Mouse (Mus musculus) kidney, postnatal 0 days (tissue): ENCODE results near the gene Slc25a33. TPM values are rescaled to one million over a fixed set of nuclear protein-coding genes. Genes with fewer than 3 reads are reported as not detected.

ENCODE experiments used
- ATAC-seq: fragments of 200-750 bp; cut with Nextera tagmentation; replicated peaks from 2 replicates; pipeline ENCODE4 v1.8.0; 2017; ENCODE audit warnings: low read depth, moderate number of reproducible peaks, moderate TSS enrichment, moderate library complexity; ENCODE audit not compliant: low FRiP score
- DNase-seq: peaks from one replicate; pipeline ENCODE4 v3.0.0-alpha.2; 2016; ENCODE audit warnings: low spot score
- H3K27ac ChIP-seq: fragments of 300-500 bp; sonication (generic); 2 replicates; pipeline ENCODE4 v1.5.1; 2014; ENCODE audit warnings: mild to moderate bottlenecking
- H3K27me3 ChIP-seq: fragments of 300-500 bp; sonication (generic); 2 replicates; pipeline ENCODE4 v1.6.1; 2014; ENCODE audit warnings: low read length, mixed read lengths; ENCODE audit not compliant: insufficient read depth
- H3K36me3 ChIP-seq: fragments of 300-500 bp; sonication (generic); 2 replicates; pipeline ENCODE4 v1.6.1; 2014; ENCODE audit warnings: low read length, mixed read lengths; ENCODE audit not compliant: insufficient read depth
- H3K4me1 ChIP-seq: fragments of 300-500 bp; sonication (generic); replicated peaks from 2 replicates; pipeline ENCODE4 v1.6.1; 2014; ENCODE audit warnings: antibody characterized with exemption, low read length, mixed read lengths; ENCODE audit not compliant: insufficient read depth
- H3K4me2 ChIP-seq: fragments of 300-500 bp; sonication (generic); 2 replicates; pipeline ENCODE4 v1.6.1; 2014; ENCODE audit warnings: mild to moderate bottlenecking, low read length, moderate library complexity, mixed read lengths
- H3K4me3 ChIP-seq: fragments of 300-500 bp; sonication (generic); replicated peaks from 2 replicates; pipeline ENCODE4 v1.5.1; 2014; ENCODE audit warnings: low read depth, low read length
- H3K9ac ChIP-seq: fragments of 300-500 bp; sonication (generic); 2 replicates; pipeline ENCODE4 v1.6.1; 2014; ENCODE audit warnings: low read depth, low read length
- H3K9me3 ChIP-seq: fragments of 300-500 bp; sonication (generic); replicated peaks from 2 replicates; pipeline ENCODE4 v1.6.1; 2016; ENCODE audit warnings: low read length, inconsistent platforms, mixed read lengths
- CTCF ChIP-seq: IDR thresholded peaks from 2 replicates; pipeline ENCODE4 v1.5.1; 2016; ENCODE audit warnings: antibody characterized with exemption, low read depth, mild to moderate bottlenecking, moderate library complexity
- WGBS: fragments of 180-500 bp; shearing (Covaris S2); extraction: QIAGEN DNeasy Blood & Tissue Kit; methylation state at CpG from one replicate; pipeline ENCODE4 v1.1.7; 2014; 5-methylcytosine and 5-hydroxymethylcytosine counted together
- polyA plus RNA-seq: library from polyadenylated mRNA; unstranded; fragments of >200 nt; fragmentation: Nextera tagmentation; extraction: Ambion mirVana; gene quantifications from 2 replicates; pipeline ENCODE4 v1.2.1, GENCODE M21; 2015

Slc25a33 gene
- polyA plus RNA-seq, 1 experiment from 2014 or later: 15.1 TPM

GRCm38 (mm10) chr4:149734730-149735475 is 39.2 kb downstream of the Slc25a33 start:
- Histone ChIP-seq H3K9ac (no peak overlapping the region), H3K27ac (no peak overlapping the region), H3K4me3 (no peak overlapping the region), H3K36me3 (peaks cover 4% of the 10 kb centered on the region), H3K4me2 (no peak overlapping the region), H3K27me3 (no peaks in the 10 kb centered on the region), H3K9me3 (no peaks in the 10 kb centered on the region), H3K4me1 (peaks cover 29% of the 10 kb centered on the region)
- ATAC-seq (no peak), DNase-seq (no peak)
- no peak for TF ChIP-seq CTCF
- 78% methylated on average over 10 of the region's 10 CpGs for WGBS

- Histone ChIP-seq H3K9ac (0 out of 2 replicates have a peak overlapping the region, but pooled peaks have one; percentile 23), H3K4me3 (no peak overlapping the region), H3K4me2 (no peak overlapping the region), H3K9me3 (no peaks in the 10 kb centered on the region), H3K4me1 (peaks cover 29% of the 10 kb centered on the region), H3K36me3 (peaks cover 7% of the 10 kb centered on the region), H3K27ac (no peak overlapping the region), H3K27me3 (no peaks in the 10 kb centered on the region)
- ATAC-seq: no peak
- no peak for DNase-seq
- TF ChIP-seq CTCF: no peak
- WGBS: 80% methylated on average over 6 of the region's 6 CpGs
These were observed 39.8 kb downstream of the Slc25a33 start for GRCm38 (mm10) chr4:149734246-149734645.

GRCm38 (mm10) chr4:149733748-149734147 is 40.3 kb downstream of the Slc25a33 start:
- H3K27me3 ChIP-seq: no peaks in the 10 kb centered on the region
- H3K4me3 ChIP-seq: no peak overlapping the region
- peaks cover 29% of the 10 kb centered on the region for H3K4me1 ChIP-seq
- WGBS: 35% methylated on average over 6 of the region's 6 CpGs
- TF ChIP-seq CTCF: no peak
- H3K27ac ChIP-seq: no peak overlapping the region
- no peaks in the 10 kb centered on the region for H3K9me3 ChIP-seq
- H3K9ac ChIP-seq: 0 out of 2 replicates have a peak overlapping the region, but pooled peaks have one; percentile 23
- H3K4me2 ChIP-seq: no peak overlapping the region
- peaks cover 10% of the 10 kb centered on the region for H3K36me3 ChIP-seq
- peak; percentile 34 for DNase-seq
- ATAC-seq: no peak

GRCm38 (mm10) chr4:149732800-149733199 is 41.3 kb downstream of the Slc25a33 start:
- no peak overlapping the region for H3K4me3 ChIP-seq
- H3K27ac ChIP-seq: peak overlapping the region; percentile 31; the same call in 1 of the 2 replicates
- H3K9me3 ChIP-seq: no peaks in the 10 kb centered on the region
- no peak for ATAC-seq
- 0 out of 2 replicates have a peak overlapping the region, but pooled peaks have one; percentile 4 for H3K9ac ChIP-seq
- H3K27me3 ChIP-seq: no peaks in the 10 kb centered on the region
- 41% methylated on average over 10 of the region's 10 CpGs for WGBS
- no peak overlapping the region for H3K4me2 ChIP-seq
- peaks cover 29% of the 10 kb centered on the region for H3K4me1 ChIP-seq
- H3K36me3 ChIP-seq: peaks cover 14% of the 10 kb centered on the region
- DNase-seq: peak; percentile 70
- no peak for TF ChIP-seq CTCF

GRCm38 (mm10) chr4:149732313-149732712 is 41.8 kb downstream of the Slc25a33 start:
- Histone ChIP-seq H3K9me3 (no peaks in the 10 kb centered on the region), H3K4me2 (no peak overlapping the region), H3K36me3 (peaks cover 19% of the 10 kb centered on the region), H3K4me3 (no peak overlapping the region), H3K27ac (peak overlapping the region; percentile 31; the same call in 1 of the 2 replicates), H3K4me1 (peaks cover 28% of the 10 kb centered on the region), H3K27me3 (no peaks in the 10 kb centered on the region), H3K9ac (0 out of 2 replicates have a peak overlapping the region, but pooled peaks have one; percentile 4)
- WGBS: 80% methylated on average over 3 of the region's 3 CpGs
- no peak for ATAC-seq
- no peak for DNase-seq
- no peak for TF ChIP-seq CTCF

- ATAC-seq (no peak), DNase-seq (no peak)
- no peaks in the 10 kb centered on the region for H3K27me3 ChIP-seq
- no peak overlapping the region for H3K27ac ChIP-seq
- TF ChIP-seq CTCF: no peak
- WGBS: 50% methylated on average over 7 of the region's 7 CpGs
- H3K4me3 ChIP-seq: no peak overlapping the region
- no peak overlapping the region for H3K9ac ChIP-seq
- H3K9me3 ChIP-seq: no peaks in the 10 kb centered on the region
- H3K4me2 ChIP-seq: no peak overlapping the region
- peaks cover 18% of the 10 kb centered on the region for H3K4me1 ChIP-seq
- peaks cover 33% of the 10 kb centered on the region for H3K36me3 ChIP-seq
These were observed 43.2 kb downstream of the Slc25a33 start for GRCm38 (mm10) chr4:149730827-149731226.
